Mouse (Mus musculus): ENCODE measurements at regions not wholly inside any gene's neighbourhood (a gene's known extent, or its start where the extent isn't known, plus 50 kb on each side); places are given as distances from the start of the nearest gene placed in this dataset.

DNA sequence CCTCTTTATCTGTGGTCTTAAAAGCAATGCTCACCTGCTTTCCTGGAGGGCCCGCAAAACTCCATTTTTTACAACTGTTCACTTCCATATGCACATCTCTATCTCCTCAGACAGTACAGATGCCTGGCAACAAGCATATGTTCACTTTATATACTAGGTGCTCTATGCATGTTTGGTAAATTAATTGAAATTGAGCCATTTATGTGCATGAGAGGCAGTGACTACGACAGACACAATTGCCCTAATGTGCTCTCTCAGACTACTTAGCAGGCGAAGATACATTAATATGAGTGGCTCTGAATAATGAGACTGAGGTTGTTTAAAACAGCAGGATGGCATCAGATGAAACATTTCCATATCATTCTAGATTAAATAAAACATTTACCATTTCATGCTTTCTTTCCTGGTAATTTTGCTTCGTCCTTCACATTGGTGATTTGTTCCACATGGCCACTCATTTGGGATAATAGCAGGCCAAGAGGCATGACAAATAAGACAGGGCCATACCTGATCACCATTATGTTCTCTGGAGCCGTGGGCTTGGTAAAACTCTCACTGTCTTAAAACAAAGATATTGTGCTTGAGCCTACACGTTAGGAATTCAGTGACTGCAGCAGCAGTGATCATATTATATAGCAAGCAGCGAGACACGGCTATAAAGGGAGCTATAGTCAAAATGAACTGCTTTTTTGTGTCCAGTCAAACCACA, 140.2 kb upstream of the Fshr start:
- Histone ChIP-seq H3K27me3 (ENCODE audit: control insufficient read depth, insufficient read depth, low read depth, low read length) (no peaks in the 10 kb centered on the region), H3K4me3 (ENCODE audit: low read depth, low read length) (no peak overlapping the region), H3K9me3 (replicated peaks; ENCODE audit: control insufficient read depth, low read length, poor library complexity, severe bottlenecking) (no peaks in the 10 kb centered on the region), H3K9ac (ENCODE audit: low read depth, low read length) (no peak overlapping the region), H3K27ac (ENCODE audit: low read length) (no peak overlapping the region), H3K36me3 (ENCODE audit: control insufficient read depth, insufficient read depth, low read length) (no peaks in the 10 kb centered on the region), H3K4me2 (ENCODE audit: low read length) (no peak overlapping the region), H3K4me1 (ENCODE audit: control insufficient read depth, insufficient read depth, low read length) (no peaks in the 10 kb centered on the region)
- WGBS, result 63% methylated on average over 8 of the region's 8 CpGs
- ATAC-seq, result no peak

DNA sequence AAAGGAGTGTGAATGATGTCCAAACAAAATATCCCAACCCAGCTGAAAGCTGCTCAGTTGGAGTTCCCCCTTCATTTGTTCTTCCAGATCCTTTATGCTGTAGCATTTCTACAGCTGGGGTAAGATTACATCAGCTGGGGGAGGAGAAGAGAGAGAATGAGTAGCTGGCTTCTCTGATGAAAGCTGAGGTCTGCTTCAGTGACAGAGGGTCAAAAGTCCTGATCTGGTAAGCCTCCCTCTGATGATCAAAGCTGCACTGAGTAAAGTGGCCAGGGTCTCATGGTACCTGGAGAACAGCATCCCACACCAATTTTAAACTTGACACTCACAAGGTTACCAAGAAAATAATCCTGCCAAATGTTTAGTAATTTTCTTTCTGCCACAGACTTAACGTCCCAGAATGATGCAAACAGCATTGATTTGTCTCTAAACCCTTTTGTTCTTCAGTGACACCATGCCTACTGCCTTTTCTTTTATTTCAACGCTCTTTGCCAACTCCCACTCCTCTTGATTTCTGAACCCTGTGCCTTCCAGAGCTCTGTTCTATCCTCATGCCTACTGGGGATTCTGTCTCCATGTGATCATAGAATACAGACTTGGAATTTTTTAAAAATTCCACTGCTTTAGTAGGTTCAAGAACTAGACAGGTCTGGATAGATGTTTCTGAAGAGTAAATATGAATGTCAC, 119.3 kb upstream of the Fshr start:
- H3K27ac ChIP-seq (ENCODE audit: low read length), result no peak overlapping the region
- no peak overlapping the region for H3K9ac ChIP-seq (ENCODE audit: low read depth, low read length)
- no peaks in the 10 kb centered on the region for H3K9me3 ChIP-seq (replicated peaks; ENCODE audit: control insufficient read depth, low read length, poor library complexity, severe bottlenecking)
- no peak overlapping the region for H3K4me2 ChIP-seq (ENCODE audit: low read length)
- no peaks in the 10 kb centered on the region for H3K27me3 ChIP-seq (ENCODE audit: control insufficient read depth, insufficient read depth, low read depth, low read length)
- ATAC-seq, result no peak
- no peaks in the 10 kb centered on the region for H3K36me3 ChIP-seq (ENCODE audit: control insufficient read depth, insufficient read depth, low read length)
- H3K4me3 ChIP-seq (ENCODE audit: low read depth, low read length), result no peak overlapping the region
- 33% methylated on average over 2 of the region's 2 CpGs for WGBS
- H3K4me1 ChIP-seq (ENCODE audit: control insufficient read depth, insufficient read depth, low read length), result peaks cover 3% of the 10 kb centered on the region; the same call in 1 of the 2 replicates

DNA sequence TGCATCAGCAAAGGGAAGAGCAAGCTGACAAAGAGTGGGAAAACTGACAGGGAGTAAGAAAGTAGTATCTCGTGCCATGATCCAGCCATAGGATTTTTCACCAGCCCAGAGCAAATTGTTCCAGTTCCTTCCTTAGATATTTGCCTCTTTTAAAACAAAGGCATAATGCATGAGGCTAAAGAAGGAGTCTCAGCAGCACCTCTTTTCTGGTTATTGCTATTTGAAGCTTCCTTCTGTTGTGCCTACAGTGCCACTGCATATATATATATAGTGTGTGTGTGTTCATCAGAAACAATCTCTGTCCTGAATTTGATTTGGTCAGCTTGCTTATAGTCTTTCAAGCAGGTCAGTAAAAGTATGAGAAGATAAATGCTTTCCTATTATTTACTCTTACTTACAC, 117.9 kb upstream of the Fshr start:
- Histone ChIP-seq H3K27ac (ENCODE audit: low read length) (no peak overlapping the region), H3K4me2 (ENCODE audit: low read length) (no peak overlapping the region), H3K4me1 (ENCODE audit: control insufficient read depth, insufficient read depth, low read length) (peaks cover 3% of the 10 kb centered on the region; the same call in 1 of the 2 replicates), H3K4me3 (ENCODE audit: low read depth, low read length) (no peak overlapping the region), H3K27me3 (ENCODE audit: control insufficient read depth, insufficient read depth, low read depth, low read length) (no peaks in the 10 kb centered on the region), H3K9me3 (replicated peaks; ENCODE audit: control insufficient read depth, low read length, poor library complexity, severe bottlenecking) (no peaks in the 10 kb centered on the region), H3K9ac (ENCODE audit: low read depth, low read length) (no peak overlapping the region), H3K36me3 (ENCODE audit: control insufficient read depth, insufficient read depth, low read length) (no peaks in the 10 kb centered on the region)
- WGBS, result 89% methylated on average over 1 of the region's 1 CpGs
- no peak for ATAC-seq

DNA sequence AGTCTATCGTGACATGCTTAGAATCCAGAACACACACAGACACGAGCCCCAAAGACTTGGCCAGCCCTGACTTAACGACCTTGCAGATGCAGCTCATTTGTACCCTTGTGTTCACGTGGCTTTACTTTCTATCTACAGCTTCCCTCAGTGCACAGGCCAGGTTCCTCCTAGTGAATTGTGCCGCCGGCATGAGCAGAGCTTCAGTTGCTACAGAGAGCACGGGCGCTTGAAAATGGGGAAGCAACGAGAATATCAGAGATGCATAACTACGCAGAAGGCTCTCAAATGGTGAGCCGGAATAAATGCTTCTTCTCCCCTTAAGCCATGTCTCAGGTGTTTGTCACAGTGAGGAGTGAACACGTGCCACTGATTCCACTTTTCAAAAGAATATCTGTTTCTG, 110.7 kb upstream of the Fshr start:
- no peaks in the 10 kb centered on the region for H3K4me1 ChIP-seq (ENCODE audit: control insufficient read depth, insufficient read depth, low read length)
- no peak overlapping the region for H3K4me3 ChIP-seq (ENCODE audit: low read depth, low read length)
- no peak overlapping the region for H3K9ac ChIP-seq (ENCODE audit: low read depth, low read length)
- H3K27ac ChIP-seq (ENCODE audit: low read length), result no peak overlapping the region
- no peaks in the 10 kb centered on the region for H3K9me3 ChIP-seq (replicated peaks; ENCODE audit: control insufficient read depth, low read length, poor library complexity, severe bottlenecking)
- H3K27me3 ChIP-seq (ENCODE audit: control insufficient read depth, insufficient read depth, low read depth, low read length), result no peaks in the 10 kb centered on the region
- WGBS, result 92% methylated on average over 12 of the region's 12 CpGs
- no peak overlapping the region for H3K4me2 ChIP-seq (ENCODE audit: low read length)
- no peak for ATAC-seq
- H3K36me3 ChIP-seq (ENCODE audit: control insufficient read depth, insufficient read depth, low read length), result no peaks in the 10 kb centered on the region

DNA sequence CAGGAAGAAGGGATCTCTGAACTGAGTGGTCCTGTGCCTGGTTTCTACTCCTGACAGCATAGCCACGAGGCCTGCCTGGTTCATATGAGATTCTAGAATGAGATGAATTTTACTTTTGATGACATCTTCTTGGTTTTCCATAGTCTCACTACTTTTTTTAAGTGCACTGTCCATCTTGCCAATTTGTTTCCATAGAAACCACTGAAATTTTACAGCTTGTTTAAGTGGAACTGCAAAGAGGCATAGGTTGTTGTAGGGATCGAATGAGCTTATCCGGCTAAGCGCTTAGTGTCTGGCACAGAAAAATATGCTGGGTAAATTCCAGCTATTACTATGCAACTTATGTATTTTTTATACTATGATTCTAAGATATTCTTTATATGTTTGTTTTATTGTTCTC, 100.8 kb upstream of the Fshr start:
- H3K4me3 ChIP-seq (ENCODE audit: low read depth, low read length), result no peak overlapping the region
- no peak overlapping the region for H3K9ac ChIP-seq (ENCODE audit: low read depth, low read length)
- H3K36me3 ChIP-seq (ENCODE audit: control insufficient read depth, insufficient read depth, low read length), result no peaks in the 10 kb centered on the region
- H3K27ac ChIP-seq (ENCODE audit: low read length), result no peak overlapping the region
- ATAC-seq, result no peak
- H3K4me2 ChIP-seq (ENCODE audit: low read length), result no peak overlapping the region
- H3K9me3 ChIP-seq (replicated peaks; ENCODE audit: control insufficient read depth, low read length, poor library complexity, severe bottlenecking), result no peaks in the 10 kb centered on the region
- 85% methylated on average over 4 of the region's 4 CpGs for WGBS
- peaks cover 10% of the 10 kb centered on the region for H3K4me1 ChIP-seq (ENCODE audit: control insufficient read depth, insufficient read depth, low read length)
- no peaks in the 10 kb centered on the region for H3K27me3 ChIP-seq (ENCODE audit: control insufficient read depth, insufficient read depth, low read depth, low read length)

DNA sequence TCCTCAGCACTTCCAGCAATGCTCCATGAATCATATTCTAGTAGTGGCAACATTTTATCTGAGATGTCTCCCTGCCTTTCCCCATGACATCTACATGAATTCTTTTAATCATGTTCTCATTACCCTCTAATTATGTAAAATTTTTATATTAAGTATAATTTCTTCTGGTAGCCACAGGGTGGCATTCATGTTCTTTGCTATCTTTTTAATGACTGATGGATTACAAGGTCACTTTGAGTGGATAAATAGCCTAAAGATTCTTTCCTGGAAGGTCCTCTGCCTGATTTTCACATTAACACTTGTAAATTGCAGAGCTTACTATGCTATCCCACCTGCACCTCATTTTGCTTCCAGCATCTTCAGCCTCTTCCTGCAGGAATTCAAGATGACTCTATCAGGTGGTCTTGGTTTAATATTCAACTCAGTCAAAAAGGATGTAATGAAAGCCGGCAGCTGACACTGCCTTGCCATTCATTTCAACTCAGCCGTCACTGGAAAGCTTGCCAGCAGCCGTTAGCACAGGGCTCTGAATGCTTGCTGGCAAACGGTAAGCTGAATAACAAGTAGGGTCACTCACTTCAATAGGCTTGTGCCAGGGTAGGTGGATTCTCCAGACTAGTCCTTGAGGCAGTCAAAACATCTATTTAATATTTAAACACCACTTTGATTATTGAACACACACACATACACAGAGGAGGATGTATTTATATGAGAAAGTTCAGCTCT, 97.0 kb upstream of the Fshr start:
- H3K4me2 ChIP-seq (ENCODE audit: low read length), result 0 out of 2 replicates have a peak overlapping the region, but pooled peaks have one; percentile 17

DNA sequence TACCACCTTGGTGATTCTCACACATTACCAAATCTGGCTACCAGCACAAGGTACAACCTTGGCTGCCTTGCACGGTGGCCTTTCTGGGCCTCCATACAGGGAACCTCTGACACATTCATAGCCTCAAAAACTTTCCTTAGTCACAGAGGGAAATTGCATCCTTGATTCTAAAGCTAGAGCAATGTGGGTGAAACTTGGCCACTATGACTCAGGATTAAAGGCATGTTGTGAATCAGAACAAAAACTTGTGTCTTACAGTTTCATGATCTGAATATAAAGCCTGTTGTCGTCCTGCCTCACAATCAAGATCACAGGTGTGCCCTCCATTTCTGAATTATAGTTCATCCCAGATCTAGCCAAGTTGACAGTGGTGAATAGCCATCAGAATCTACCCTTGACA, 80.8 kb upstream of the Fshr start:
- no peak for ATAC-seq
- WGBS, result 90% methylated on average over 2 of the region's 2 CpGs
- Histone ChIP-seq H3K9ac (ENCODE audit: low read depth, low read length) (no peak overlapping the region), H3K9me3 (replicated peaks; ENCODE audit: control insufficient read depth, low read length, poor library complexity, severe bottlenecking) (0 out of 2 replicates have a peak, but pooled peaks cover 5% of the 10 kb centered on the region), H3K36me3 (ENCODE audit: control insufficient read depth, insufficient read depth, low read length) (no peaks in the 10 kb centered on the region), H3K4me1 (ENCODE audit: control insufficient read depth, insufficient read depth, low read length) (no peaks in the 10 kb centered on the region), H3K27me3 (ENCODE audit: control insufficient read depth, insufficient read depth, low read depth, low read length) (no peaks in the 10 kb centered on the region), H3K27ac (ENCODE audit: low read length) (no peak overlapping the region), H3K4me2 (ENCODE audit: low read length) (no peak overlapping the region), H3K4me3 (ENCODE audit: low read depth, low read length) (no peak overlapping the region)

More for the DNA sequence above, 97.0 kb upstream of the Fshr start:
- H3K27me3 ChIP-seq (ENCODE audit: control insufficient read depth, insufficient read depth, low read depth, low read length), result no peaks in the 10 kb centered on the region
- H3K9ac ChIP-seq (ENCODE audit: low read depth, low read length), result no peak overlapping the region
- peak; percentile 90 for ATAC-seq
- no peaks in the 10 kb centered on the region for H3K36me3 ChIP-seq (ENCODE audit: control insufficient read depth, insufficient read depth, low read length)
- H3K9me3 ChIP-seq (replicated peaks; ENCODE audit: control insufficient read depth, low read length, poor library complexity, severe bottlenecking), result no peaks in the 10 kb centered on the region
- no peak overlapping the region for H3K4me3 ChIP-seq (ENCODE audit: low read depth, low read length)
- peaks cover 10% of the 10 kb centered on the region for H3K4me1 ChIP-seq (ENCODE audit: control insufficient read depth, insufficient read depth, low read length)
- H3K27ac ChIP-seq (ENCODE audit: low read length), result peak overlapping the region; percentile 39
- 10% methylated on average over 4 of the region's 4 CpGs for WGBS

DNA sequence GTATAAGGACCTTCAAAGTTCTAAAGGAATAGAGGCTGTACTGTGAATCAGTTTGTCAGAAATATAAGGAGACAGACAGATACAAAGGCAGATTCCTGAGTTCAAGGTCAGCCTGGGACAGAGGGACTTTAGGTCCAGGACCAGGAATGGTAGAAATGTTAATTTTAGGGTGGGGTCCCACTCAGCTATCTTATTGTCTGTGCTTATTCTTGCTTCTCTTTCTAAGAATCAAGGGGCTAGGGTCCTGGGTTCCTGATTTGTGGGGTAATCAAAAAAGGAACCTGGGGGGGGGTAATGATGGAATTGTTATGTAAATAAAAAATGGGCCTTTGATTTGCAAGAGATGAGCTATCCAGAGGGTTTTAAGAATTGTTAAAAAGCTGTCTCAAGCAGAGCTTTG, 71.7 kb upstream of the Fshr start:
- no peak overlapping the region for H3K9ac ChIP-seq (ENCODE audit: low read depth, low read length)
- H3K27me3 ChIP-seq (ENCODE audit: control insufficient read depth, insufficient read depth, low read depth, low read length), result no peaks in the 10 kb centered on the region
- no peak overlapping the region for H3K4me3 ChIP-seq (ENCODE audit: low read depth, low read length)
- H3K27ac ChIP-seq (ENCODE audit: low read length), result no peak overlapping the region
- no peaks in the 10 kb centered on the region for H3K4me1 ChIP-seq (ENCODE audit: control insufficient read depth, insufficient read depth, low read length)
- no peaks in the 10 kb centered on the region for H3K36me3 ChIP-seq (ENCODE audit: control insufficient read depth, insufficient read depth, low read length)
- no peak for ATAC-seq
- H3K9me3 ChIP-seq (replicated peaks; ENCODE audit: control insufficient read depth, low read length, poor library complexity, severe bottlenecking), result no peaks in the 10 kb centered on the region
- H3K4me2 ChIP-seq (ENCODE audit: low read length), result no peak overlapping the region

DNA sequence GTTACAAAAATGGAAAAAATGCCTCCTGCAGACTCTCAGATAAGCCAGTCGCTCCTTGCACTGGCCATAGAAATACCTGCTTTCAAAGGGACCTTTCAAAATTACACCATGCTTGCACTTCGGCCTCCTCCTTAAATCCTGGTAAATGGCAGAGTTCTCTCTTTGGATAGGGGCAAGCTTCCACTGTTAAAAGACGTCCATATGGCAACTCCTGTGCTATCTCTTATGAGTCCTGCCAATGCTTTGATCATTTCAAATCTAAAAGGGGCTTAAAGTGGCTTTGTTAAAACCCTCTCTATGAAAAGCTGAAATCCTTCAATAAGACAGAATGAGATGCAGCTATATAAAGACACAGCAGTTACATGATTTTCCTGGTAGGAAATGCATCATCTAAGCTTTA, 55.2 kb upstream of the Fshr start:
- no peaks in the 10 kb centered on the region for H3K27me3 ChIP-seq (ENCODE audit: control insufficient read depth, insufficient read depth, low read depth, low read length)
- no peaks in the 10 kb centered on the region for H3K4me1 ChIP-seq (ENCODE audit: control insufficient read depth, insufficient read depth, low read length)
- H3K36me3 ChIP-seq (ENCODE audit: control insufficient read depth, insufficient read depth, low read length), result no peaks in the 10 kb centered on the region
- no peak overlapping the region for H3K4me3 ChIP-seq (ENCODE audit: low read depth, low read length)
- no peak overlapping the region for H3K9ac ChIP-seq (ENCODE audit: low read depth, low read length)
- no peak overlapping the region for H3K27ac ChIP-seq (ENCODE audit: low read length)
- peak; percentile 66 for ATAC-seq
- H3K9me3 ChIP-seq (replicated peaks; ENCODE audit: control insufficient read depth, low read length, poor library complexity, severe bottlenecking), result no peaks in the 10 kb centered on the region
- 37% methylated on average over 3 of the region's 3 CpGs for WGBS
- no peak overlapping the region for H3K4me2 ChIP-seq (ENCODE audit: low read length)

All from midbrain, embryonic 16.5 days (tissue).